Mouse (Mus musculus) liver, postnatal 0 days (tissue): ENCODE data around the gene Rps27rt. TPM values are rescaled to one million over a fixed set of nuclear protein-coding genes. Genes with fewer than 3 reads are reported as not detected.

Source experiments
- ATAC-seq: fragments of 200-750 bp; cut with Nextera tagmentation; 2 replicates; pipeline ENCODE4 v1.8.0; 2017; ENCODE audit warnings: mild to moderate bottlenecking, moderate library complexity
- DNase-seq: peaks from one replicate; pipeline ENCODE4 v3.0.0-alpha.2; 2016
- H3K27ac ChIP-seq: fragments of 300-500 bp; sonication (generic); 2 replicates; pipeline ENCODE4 v1.5.1; 2014; ENCODE audit warnings: antibody characterized with exemption, moderate library complexity, mild to moderate bottlenecking, low read depth
- H3K27me3 ChIP-seq: fragments of 300-500 bp; sonication (generic); 2 replicates; pipeline ENCODE4 v1.6.1; 2014; ENCODE audit warnings: low read length, control low read depth, mixed read lengths; ENCODE audit not compliant: insufficient read depth
- H3K36me3 ChIP-seq: fragments of 300-500 bp; sonication (generic); replicated peaks from 2 replicates; pipeline ENCODE4 v1.6.1; 2014; ENCODE audit warnings: mild to moderate bottlenecking, control low read depth, low read length, moderate library complexity, mixed read lengths; ENCODE audit not compliant: insufficient read depth
- H3K4me1 ChIP-seq: fragments of 300-500 bp; sonication (generic); 2 replicates; pipeline ENCODE4 v1.6.1; 2014; ENCODE audit warnings: antibody characterized with exemption, mild to moderate bottlenecking, control low read depth; ENCODE audit not compliant: insufficient read depth
- H3K4me2 ChIP-seq: fragments of 300-500 bp; sonication (generic); 2 replicates; pipeline ENCODE4 v1.6.1; 2014; ENCODE audit warnings: low read depth, mild to moderate bottlenecking, low read length, moderate library complexity, mixed read lengths
- H3K4me3 ChIP-seq: fragments of 300-500 bp; sonication (generic); 2 replicates; pipeline ENCODE4 v1.5.1; 2014; ENCODE audit warnings: low read depth, low read length
- H3K9ac ChIP-seq: fragments of 300-500 bp; sonication (generic); replicated peaks from 2 replicates; pipeline ENCODE4 v1.6.1; 2014; ENCODE audit warnings: mild to moderate bottlenecking, moderate library complexity
- H3K9me3 ChIP-seq: fragments of 300-500 bp; sonication (generic); 2 replicates; pipeline ENCODE4 v1.6.1; 2016; ENCODE audit warnings: mild to moderate bottlenecking, control low read depth, low read length, mixed read lengths
- CTCF ChIP-seq: sonication (generic); IDR thresholded peaks from 2 replicates; pipeline ENCODE4 v1.5.1; 2016; ENCODE audit warnings: antibody characterized with exemption, low read depth
- EP300 ChIP-seq: IDR thresholded peaks from 2 replicates; pipeline ENCODE4 v1.6.1; 2016; ENCODE audit warnings: antibody characterized with exemption, low read depth, mild to moderate bottlenecking
- WGBS: fragments of 180-500 bp; shearing (Covaris S2); extraction: QIAGEN DNeasy Blood & Tissue Kit; methylation state at CpG from one replicate; pipeline ENCODE4 v1.1.7; 2014; ENCODE audit not compliant: insufficient replicate concordance; 5-methylcytosine and 5-hydroxymethylcytosine counted together
- polyA plus RNA-seq: library from polyadenylated mRNA; unstranded; fragments of >200 nt; fragmentation: Nextera tagmentation; extraction: Ambion mirVana; gene quantifications from 2 replicates; pipeline ENCODE4 v1.2.1, GENCODE M21; 2015

The Rps27rt gene
- polyA plus RNA-seq, 1 experiment from 2014 or later: 300 TPM

DNA sequence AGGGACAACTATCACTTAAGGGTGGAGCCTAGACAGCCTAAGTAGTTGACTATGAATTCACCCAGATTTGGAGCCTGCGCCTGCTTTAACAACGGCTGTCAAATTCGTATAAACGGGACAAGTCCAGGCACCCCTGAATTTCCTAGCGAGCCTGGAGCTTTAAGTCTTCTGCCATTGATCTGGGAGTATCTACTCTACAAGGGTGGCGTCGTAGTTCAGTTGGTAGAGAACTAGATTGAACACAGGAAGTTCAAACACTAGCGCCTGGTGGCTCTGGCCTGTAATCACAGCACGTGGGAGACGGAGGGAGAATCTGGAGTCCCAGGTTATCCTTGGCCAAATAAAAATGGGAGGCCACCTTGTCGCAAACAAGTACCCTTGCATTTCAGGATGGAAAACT lies 48.3 kb downstream of the Rps27rt start:
- Histone ChIP-seq H3K9me3 (no peaks in the 10 kb centered on the region), H3K9ac (no peak overlapping the region; the same call in 1 of the 2 replicates), H3K4me3 (peak overlapping the region; percentile 60; the same call in 1 of the 2 replicates), H3K4me1 (peaks cover 20% of the 10 kb centered on the region), H3K36me3 (no peaks in the 10 kb centered on the region), H3K4me2 (peak overlapping the region; percentile 76), H3K27ac (peak overlapping the region; percentile 87), H3K27me3 (no peaks in the 10 kb centered on the region)
- no peak for DNase-seq
- ATAC-seq: no peak
- TF ChIP-seq CTCF (0 out of 2 replicates have a peak, but pooled peaks have one; percentile 6), EP300 (no peak)
- whole genome bisulfite sequencing: 51% methylated on average over 11 of the region's 11 CpGs

DNA sequence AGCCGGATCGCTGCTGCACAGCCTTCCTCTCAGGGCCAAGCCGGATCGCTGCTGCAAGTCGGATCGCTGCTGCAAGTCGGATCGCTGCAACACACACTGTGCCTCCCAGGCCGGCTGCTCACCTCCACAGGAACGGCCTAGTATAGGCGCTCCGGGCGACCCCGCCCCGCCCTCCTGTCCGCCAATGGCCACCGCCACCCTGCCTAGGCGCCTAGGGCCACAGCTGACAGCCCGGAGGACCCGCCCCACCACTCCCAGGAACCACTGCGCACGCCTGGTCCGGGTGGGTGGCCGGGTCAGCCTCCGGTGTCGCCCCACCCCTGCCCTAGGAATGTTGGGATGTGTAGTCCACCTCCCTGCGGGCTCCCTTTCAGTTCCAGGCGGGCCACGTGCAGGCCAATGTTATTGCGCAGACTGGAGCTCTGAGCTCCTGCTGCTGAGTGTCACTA lies 48.8 kb downstream of the Rps27rt start, which contains the start of gene Gpd1l:
Gene Gpd1l, minus strand, starts transcription at position 265 of the 449 bp plus-strand sequence.
- Histone ChIP-seq H3K9me3 (no peaks in the 10 kb centered on the region), H3K4me2 (peak within 1 kb of the TSS; percentile 76), H3K36me3 (no peaks in the 10 kb centered on the region), H3K4me1 (peaks cover 20% of the 10 kb centered on the region), H3K27me3 (no peaks in the 10 kb centered on the region), H3K4me3 (peak within 1 kb of the TSS; percentile 60), H3K9ac (peak within 1 kb of the TSS; percentile 63), H3K27ac (peak within 1 kb of the TSS; percentile 87)
- under 1% methylated on average over 26 of the region's 30 CpGs for WGBS
- TF ChIP-seq CTCF (no peak), EP300 (no peak)
- DNase-seq (peak; percentile 96), ATAC-seq (peak; percentile 98)

DNA sequence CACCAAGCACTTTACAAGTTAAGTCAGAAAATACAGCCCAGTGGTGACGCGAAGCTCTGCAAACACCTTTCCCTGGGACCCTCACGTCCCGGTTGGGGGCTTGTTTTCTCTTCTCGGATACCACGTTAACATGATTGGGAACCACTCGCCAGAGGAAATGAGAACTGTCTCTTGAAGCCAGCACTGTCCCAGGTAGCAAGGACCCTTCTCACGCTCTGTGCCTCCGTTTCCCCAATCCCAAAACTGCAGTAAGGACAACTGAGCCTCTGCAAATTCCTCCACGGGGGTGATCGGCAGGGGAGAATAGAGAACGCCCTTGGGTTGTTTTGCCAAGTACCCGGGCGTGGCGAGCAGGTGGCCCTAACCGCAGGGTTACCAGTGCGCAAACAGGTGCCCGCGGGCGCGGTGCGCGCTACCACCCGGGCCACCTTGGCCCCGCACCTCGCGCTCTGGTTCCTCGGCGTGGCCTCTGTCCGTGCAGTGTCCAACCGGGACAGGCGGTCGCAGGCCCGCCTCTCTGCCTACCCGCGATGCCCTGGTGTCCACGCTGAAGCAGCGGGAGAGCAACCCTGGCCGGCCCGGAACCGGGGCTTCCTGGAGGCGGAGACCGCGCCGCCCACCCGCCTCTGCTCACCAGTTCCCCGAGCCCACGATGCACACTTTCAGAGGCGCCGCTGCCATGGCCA lies 49.4 kb downstream of the Rps27rt start:
- TF ChIP-seq CTCF: no peak
- no peak for TF ChIP-seq EP300
- peak overlapping the region; percentile 87 for H3K27ac ChIP-seq
- no peaks in the 10 kb centered on the region for H3K27me3 ChIP-seq
- no peak for DNase-seq
- H3K4me1 ChIP-seq: peaks cover 20% of the 10 kb centered on the region
- no peaks in the 10 kb centered on the region for H3K36me3 ChIP-seq
- H3K9ac ChIP-seq: peak overlapping the region; percentile 63
- H3K9me3 ChIP-seq: no peaks in the 10 kb centered on the region
- peak; percentile 37 for ATAC-seq
- WGBS: 0% methylated on average over 50 of the region's 50 CpGs
- peak overlapping the region; percentile 76 for H3K4me2 ChIP-seq
- H3K4me3 ChIP-seq: peak overlapping the region; percentile 60

DNA sequence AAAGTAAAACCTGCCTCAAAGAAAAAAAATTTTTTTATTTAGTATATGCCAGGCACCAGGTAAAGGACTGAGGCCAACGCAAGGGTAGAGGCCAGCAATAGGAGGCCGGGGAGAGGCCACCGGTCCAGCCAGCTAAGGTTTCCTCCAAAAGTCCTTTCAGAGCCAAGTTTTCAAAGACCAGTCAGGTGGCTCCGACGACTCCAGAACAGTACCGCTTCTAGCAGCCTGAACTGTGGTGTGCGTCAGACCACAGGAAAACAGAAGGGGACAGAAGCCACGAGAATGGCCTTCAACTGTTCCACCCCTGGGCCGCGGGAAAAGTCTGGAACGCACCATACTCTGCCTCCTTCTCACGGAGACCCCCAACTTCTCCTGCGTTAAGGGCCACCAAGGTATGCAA lies 49.9 kb downstream of the Rps27rt start:
- Histone ChIP-seq H3K27me3 (no peaks in the 10 kb centered on the region), H3K9ac (peak overlapping the region; percentile 63), H3K9me3 (no peaks in the 10 kb centered on the region), H3K36me3 (no peaks in the 10 kb centered on the region), H3K4me2 (peak overlapping the region; percentile 76), H3K4me1 (peaks cover 20% of the 10 kb centered on the region), H3K27ac (peak overlapping the region; percentile 87), H3K4me3 (peak overlapping the region; percentile 60)
- TF ChIP-seq EP300 (no peak), CTCF (no peak)
- ATAC-seq (no peak), DNase-seq (no peak)
- 12% methylated on average over 13 of the region's 13 CpGs for WGBS

Other genes starting within 250 kb of the Rps27rt start
- gene Cmtm7, start 200.9 kb downstream of the Rps27rt start, polyA plus RNA-seq: 57.7 and 58.2 TPM in 2 replicates
- gene Cmtm8, start 138.6 kb downstream of the Rps27rt start, polyA plus RNA-seq: 109 and 110 TPM in 2 replicates
- 6.8 and 7.0 TPM in 2 replicates for gene Gpd1l, start 48.8 kb downstream of the Rps27rt start, polyA plus RNA-seq
- 0.07 and 0.20 TPM in 2 replicates for gene Osbpl10, start 4.2 kb downstream of the Rps27rt start, polyA plus RNA-seq